Mouse (Mus musculus) stomach, postnatal 0 days (tissue): ENCODE results near the gene Dram2.

Experiments used
- CTCF ChIP-seq: IDR thresholded peaks from 2 replicates; pipeline ENCODE4 v1.5.1; 2016; ENCODE audit warnings: antibody characterized with exemption, low read depth, mild to moderate bottlenecking, moderate library complexity
- EP300 ChIP-seq: optimal IDR thresholded peaks from 2 replicates; pipeline ENCODE3; 2016; ENCODE audit warnings: antibody characterized with exemption

DNA sequence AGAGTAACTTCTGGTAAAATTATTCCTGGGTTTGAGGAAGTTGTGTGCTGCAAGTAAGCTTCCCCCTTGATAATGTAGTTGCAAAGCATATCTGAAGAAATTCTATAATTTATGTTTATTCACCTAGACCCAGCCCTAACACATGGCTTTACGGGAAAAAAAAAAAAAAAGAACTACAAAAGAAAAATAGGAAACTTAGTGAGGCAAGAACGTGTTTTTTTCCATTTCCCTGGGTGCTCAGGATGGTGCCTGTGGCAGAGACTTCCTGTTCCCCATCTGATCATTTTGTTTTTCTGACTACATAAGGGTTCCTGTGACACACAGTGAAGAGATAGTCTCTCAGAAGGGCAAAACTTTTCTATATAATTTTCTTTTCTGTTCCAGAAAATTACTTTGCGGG is 25.6 kb downstream of the Dram2 start:
- TF ChIP-seq CTCF (no peak), EP300 (no peak)
